Comparison of ENCODE assay signal across 8 mouse cellular contexts in the genomic region with DNA sequence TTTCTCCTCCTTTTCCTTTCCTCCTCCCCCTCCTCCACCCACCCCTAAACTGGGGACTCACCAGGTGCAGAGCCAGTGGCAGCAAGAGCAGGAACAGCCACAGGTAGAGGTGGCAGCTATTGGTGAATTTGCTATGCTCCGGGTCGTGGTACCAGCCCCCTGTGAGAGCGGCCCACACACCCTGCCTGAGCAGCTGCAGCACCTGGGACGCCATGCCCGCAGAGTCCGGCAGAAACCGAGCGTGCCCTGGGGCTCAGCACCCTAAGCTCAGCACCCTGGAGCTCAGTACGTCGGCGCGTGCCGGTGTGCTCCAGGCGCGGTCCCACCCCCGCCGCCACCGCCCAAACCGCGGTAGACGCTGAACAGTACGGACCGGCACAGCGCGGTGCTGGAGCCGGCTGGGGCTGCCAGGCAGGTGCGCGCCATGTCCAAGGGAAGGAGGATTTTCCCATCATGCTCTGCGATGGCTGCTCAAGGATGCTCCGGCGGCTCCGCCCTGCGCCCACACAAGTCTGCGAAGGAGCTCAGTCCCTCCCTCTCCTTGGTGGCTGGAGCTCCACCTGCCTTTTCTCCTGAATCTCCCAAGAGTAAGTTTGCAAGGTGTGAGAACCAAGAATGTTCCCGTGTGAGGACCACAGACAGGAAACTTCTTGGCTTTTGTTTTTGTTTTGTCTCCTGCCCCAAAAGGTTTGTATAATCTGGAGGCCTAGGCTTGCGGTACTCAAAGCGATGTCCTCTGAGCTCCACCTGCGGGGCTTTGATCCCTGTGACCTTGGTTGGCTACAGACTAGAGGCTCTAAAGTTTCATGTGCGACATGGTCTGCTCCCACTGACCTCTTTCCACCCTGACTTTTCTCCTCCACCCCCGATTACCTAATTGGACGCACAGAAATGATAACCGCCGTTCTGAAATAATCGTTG. TPM values are rescaled to one million over a fixed set of nuclear protein-coding genes. Genes with fewer than 3 reads are reported as not detected.
DNase-seq lines count a peak whose midpoint lies in the region; ATAC-seq lines count a peak whose summit lies in the region.

Pcnx2 (minus strand) TSS at position 450 of the 921 bp plus-strand sequence.

- H3K36me3 ChIP-seq in forebrain, embryonic 14.5 days (ENCODE audit: control insufficient read depth, insufficient read depth, low read length), result no peaks in the 10 kb centered on the region
- no peaks in the 10 kb centered on the region for H3K36me3 ChIP-seq in midbrain, embryonic 15.5 days (replicated peaks)

- H3K4me2 ChIP-seq in forebrain, embryonic 14.5 days (ENCODE audit: low read length), result peak within 1 kb of the TSS; percentile 78
- peak within 1 kb of the TSS; percentile 70 for H3K4me2 ChIP-seq in midbrain, embryonic 15.5 days

- no peaks in the 10 kb centered on the region for H3K27me3 ChIP-seq in forebrain, embryonic 14.5 days (replicated peaks; ENCODE audit: control insufficient read depth, insufficient read depth, low read length)
- H3K27me3 ChIP-seq in midbrain, embryonic 15.5 days (replicated peaks), result no peaks in the 10 kb centered on the region

- H3K27ac ChIP-seq in forebrain, embryonic 14.5 days (ENCODE audit: low read depth, low read length), result peak within 1 kb of the TSS; percentile 48; the same call in 1 of the 2 replicates
- H3K27ac ChIP-seq in midbrain, embryonic 15.5 days, result peak within 1 kb of the TSS; percentile 83

- ATAC-seq in forebrain, embryonic 14.5 days, result peak; percentile 90
- ATAC-seq in midbrain, embryonic 15.5 days (replicated peaks), result peak; percentile 91

- H3K4me3 ChIP-seq in forebrain, embryonic 14.5 days (ENCODE audit: low read depth, low read length), result peak within 1 kb of the TSS; percentile 52
- peak within 1 kb of the TSS; percentile 76 for H3K4me3 ChIP-seq in midbrain, embryonic 15.5 days

- no peaks in the 10 kb centered on the region for H3K9me3 ChIP-seq in forebrain, embryonic 14.5 days (replicated peaks; ENCODE audit: control insufficient read depth, low read length)
- no peaks in the 10 kb centered on the region for H3K9me3 ChIP-seq in midbrain, embryonic 15.5 days

- peak within 1 kb of the TSS; percentile 70 for H3K9ac ChIP-seq in forebrain, embryonic 14.5 days (ENCODE audit: low read length)
- H3K9ac ChIP-seq in midbrain, embryonic 15.5 days, result peak within 1 kb of the TSS; percentile 74

- DNase-seq in embryo, embryonic 11 days, result peak; percentile 57
- no peak for DNase-seq in embryo, embryonic 9.5 days (ENCODE audit: extremely low spot score)
- DNase-seq in ZHBTc4 (ENCODE audit: low read depth, low spot score), result peak; percentile 54
- DNase-seq in forebrain, embryonic 14.5 days (ENCODE audit: low spot score), result peak; percentile 86
- DNase-seq in layer of hippocampus, postnatal 14 days (ENCODE audit: low spot score in 2 of 2), result peak; percentile 46 to 63
- no peak for DNase-seq in ovary, postnatal 36 days (ENCODE audit: low spot score)
- DNase-seq in urinary bladder, postnatal 4 days (ENCODE audit: low spot score in 2 of 2), result no peak

- peaks cover 6% of the 10 kb centered on the region for H3K4me1 ChIP-seq in forebrain, embryonic 14.5 days (ENCODE audit: control insufficient read depth, insufficient read depth, low read length)
- peaks cover 19% of the 10 kb centered on the region for H3K4me1 ChIP-seq in midbrain, embryonic 15.5 days

- WGBS in forebrain, embryonic 14.5 days, result 4% methylated on average over 44 of the region's 44 CpGs
- WGBS in midbrain, embryonic 15.5 days, result 5% methylated on average over 44 of the region's 44 CpGs

RNA-seq across cellular contexts. Expression of gene Pcnx2, which starts in this region (rescaled TPM):
- 2.6 and 3.5 TPM in 2 replicates for polyA plus RNA-seq in forebrain, embryonic 14.5 days (2014; fragmentation: Nextera tagmentation; extraction: Ambion mirVana)
- total RNA-seq in layer of hippocampus, postnatal 14 days (2021), result 10 to 100 TPM; 56.1 to 65.9 TPM
- polyA plus RNA-seq in midbrain, embryonic 15.5 days (2015; fragmentation: Nextera tagmentation; extraction: Ambion mirVana), result 6.2 and 7.5 TPM in 2 replicates

Comparison
In these comparisons a context has a peak if more than half of its experiments do, and no peak if none do; other contexts are left out.
1. DNase-seq: peak in embryo, embryonic 11 days (single experiment), ZHBTc4 (single experiment), forebrain, embryonic 14.5 days (single experiment) and layer of hippocampus, postnatal 14 days (2 of 2); none in embryo, embryonic 9.5 days (single experiment), ovary, postnatal 36 days (single experiment) and urinary bladder, postnatal 4 days (0 of 2).